Mouse (Mus musculus) E14TG2a.4 (cell line): ENCODE measurements around the gene Adcy5.

Source experiments
- CTCF ChIP-seq: conservative IDR thresholded peaks from 2 replicates; pipeline ENCODE4 v1.5.1; 2014; ENCODE audit warnings: low read length
- POU5F1 ChIP-seq: IDR thresholded peaks from 2 replicates; pipeline ENCODE4 v1.6.1; 2014; ENCODE audit warnings: low read length, borderline replicate concordance

- no peak for TF ChIP-seq POU5F1
- TF ChIP-seq CTCF, result no peak
Observed at GRCm38 (mm10) chr16:35153146-35153755, 1.4 kb upstream of the Adcy5 start.
